Mouse (Mus musculus) monocyte, adult 59 days (primary cell): ENCODE results near the gene B3galt5. TPM values are rescaled to one million over a fixed set of nuclear protein-coding genes. Genes with fewer than 3 reads are reported as not detected.

Experiments used
- total RNA-seq, 2 experiments: library from RNA; stranded (reverse); gene quantifications; one replicate each; pipeline ENCODE4 v1.2.4; 2023

The B3galt5 gene
- total RNA-seq = not detected

DNA sequence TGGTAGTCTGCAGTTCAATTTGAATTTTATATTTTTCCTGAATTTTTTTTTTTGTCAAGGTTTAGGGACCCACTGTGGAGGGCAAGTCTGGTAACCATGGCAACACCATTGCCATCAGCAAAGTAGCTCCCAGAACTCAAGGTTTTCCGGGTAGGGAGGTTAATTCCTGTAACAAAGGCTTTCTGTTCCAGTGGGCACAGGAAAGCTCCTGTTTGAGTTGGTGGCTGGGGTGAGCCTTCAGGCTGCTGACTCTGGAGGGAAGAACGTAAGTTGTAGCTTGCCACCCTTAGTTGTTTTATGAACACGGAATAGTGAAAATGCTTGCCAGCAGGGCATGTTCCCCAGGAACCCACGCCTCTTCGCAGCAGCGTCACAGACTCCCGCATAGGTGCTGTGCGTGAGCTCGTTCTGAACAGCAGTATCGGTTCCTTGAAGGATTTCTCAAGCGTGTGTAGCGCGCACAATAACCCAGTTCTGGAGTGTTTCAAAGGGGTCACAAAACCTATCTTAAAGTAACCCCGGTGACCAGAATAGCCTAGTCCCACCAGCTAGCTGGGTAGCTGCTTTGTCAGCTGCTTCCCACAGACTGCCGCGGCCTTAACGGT, at the start of gene B3galt5:
TSS of gene B3galt5 (plus strand) at position 436 of the 605 bp plus-strand sequence.

DNA sequence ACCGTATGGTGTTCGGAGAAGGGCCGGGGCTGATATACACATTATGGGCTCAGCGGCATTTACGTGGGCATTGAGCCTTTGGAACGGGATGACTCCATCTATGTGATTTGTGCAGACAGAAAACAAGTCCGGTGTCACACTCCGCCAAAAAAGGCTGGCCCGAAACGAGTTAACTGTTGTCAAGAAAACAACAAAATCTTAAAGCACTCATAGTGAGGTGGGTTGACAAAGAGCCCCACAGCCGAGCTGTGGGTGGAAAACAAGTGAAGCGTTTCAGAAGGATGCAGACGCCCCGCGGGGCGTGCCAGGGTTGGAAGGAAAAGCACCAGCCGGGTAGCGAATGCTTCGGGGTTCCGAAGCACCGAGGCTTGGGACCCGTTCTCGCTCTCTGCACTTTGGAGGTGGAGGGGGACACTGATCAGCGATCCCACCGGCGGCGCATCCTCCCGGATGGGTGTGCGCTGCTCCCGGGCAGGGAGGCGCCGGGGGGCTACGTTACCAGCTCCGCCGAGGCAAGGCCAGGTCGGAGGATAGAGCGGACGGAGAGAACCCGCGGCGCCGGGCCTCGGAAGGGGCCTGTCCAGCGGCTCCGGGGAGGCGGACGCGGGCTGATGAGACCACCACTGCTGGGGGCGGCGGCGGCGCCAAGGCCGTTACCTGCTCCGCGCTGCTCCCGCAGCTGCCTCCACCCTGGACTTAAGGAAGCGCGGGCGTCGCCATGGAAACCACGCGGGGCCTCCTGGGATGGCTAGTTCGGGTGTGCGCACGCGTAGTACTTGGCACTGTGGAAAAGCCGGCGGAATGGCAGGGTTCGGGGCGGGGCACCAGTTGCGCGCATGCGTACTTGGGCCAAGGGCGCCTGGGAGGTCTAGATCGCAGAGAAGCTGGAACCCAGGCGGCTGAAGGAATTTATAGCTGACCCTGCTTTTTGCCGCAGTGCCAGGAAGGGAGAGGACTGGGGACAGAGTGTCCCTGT, 43.8 kb upstream of the B3galt5 start, which contains the start of gene Lca5l:
TSS of gene Lca5l (minus strand) at position 741 of the 976 bp plus-strand sequence.

DNA sequence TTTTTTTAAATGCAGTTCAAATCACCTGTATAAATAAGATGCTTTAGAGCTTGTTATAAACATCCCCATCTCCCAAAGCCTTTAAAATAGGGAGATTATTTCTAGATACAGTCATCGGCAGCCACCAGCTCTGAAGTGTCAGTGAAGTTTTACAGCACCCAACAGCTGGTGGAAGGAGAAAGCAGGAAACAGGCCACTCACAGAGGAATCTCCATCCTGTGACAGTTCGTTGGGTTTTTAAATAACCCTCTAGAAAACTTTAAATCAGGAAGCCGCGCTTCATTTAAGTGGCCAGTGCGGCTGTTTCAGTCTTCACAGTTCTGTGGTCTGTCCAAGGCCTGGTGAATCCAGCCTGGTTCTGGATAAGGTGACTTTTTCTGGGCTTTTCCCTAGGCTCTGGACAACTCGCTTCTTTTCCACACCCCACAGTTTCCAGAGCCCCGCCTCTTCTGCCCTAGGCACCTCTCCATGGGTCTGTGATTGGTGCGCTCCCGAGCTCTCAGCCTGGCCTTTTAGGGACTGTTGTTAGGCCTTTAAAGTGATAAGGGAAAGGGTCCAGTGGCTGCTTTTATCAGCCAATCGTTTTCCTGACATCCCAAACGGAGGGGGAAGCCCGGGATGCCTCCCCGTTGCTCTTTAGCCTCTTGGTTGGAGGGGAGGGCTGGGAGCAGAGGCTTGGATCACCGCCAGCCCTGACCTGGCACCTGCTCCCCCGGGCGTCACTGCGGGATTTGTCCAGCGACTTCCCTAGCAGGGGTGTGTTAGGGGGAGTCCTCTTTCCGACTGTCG, 35.5 kb upstream of the B3galt5 start, which contains the start of gene Sh3bgr:
TSS of gene Sh3bgr (plus strand) at position 538 of the 789 bp plus-strand sequence.

Other genes with a start within 250 kb of the B3galt5 start
- 10 to 100 TPM; 10.1 to 12.3 TPM for gene Psmg1, start 244.8 kb upstream of the B3galt5 start, total RNA-seq
- gene Brwd1, start 153.3 kb upstream of the B3galt5 start, total RNA-seq = 10 to 100 TPM; 59.9 to 69.8 TPM
- 10 to 100 TPM; 13.3 to 26.4 TPM for gene Hmgn1, start 108.1 kb upstream of the B3galt5 start, total RNA-seq
- 1 to 10 TPM; 5.3 to 7.1 TPM for gene Wrb, start 90.4 kb upstream of the B3galt5 start, total RNA-seq
- gene Lca5l, start 43.5 kb upstream of the B3galt5 start, total RNA-seq = not detected
- not detected for gene Sh3bgr, start 35.4 kb upstream of the B3galt5 start, total RNA-seq
- under 1 TPM in 1 of 2 experiments, not detected in 1; 0.36 TPM for gene Itgb2l, start 207.8 kb downstream of the B3galt5 start, total RNA-seq
- gene Pcp4, start 231.8 kb downstream of the B3galt5 start, total RNA-seq = not detected